Mouse (Mus musculus) thymus, adult 2 months (tissue): ENCODE results near the gene Npvf.

Experiments used
- CTCF ChIP-seq: fragments of 200-500 bp; IDR thresholded peaks from 2 replicates; pipeline ENCODE4 v1.5.1; 2012; ENCODE audit warnings: mild to moderate bottlenecking, control low read depth, low read length, moderate library complexity, borderline replicate concordance; ENCODE audit not compliant: control insufficient read depth, poor library complexity, insufficient read depth; ENCODE audit errors: extremely low read depth
- POLR2A ChIP-seq: fragments of 200-500 bp; IDR thresholded peaks from 2 replicates; pipeline ENCODE4 v1.6.1; 2012; ENCODE audit warnings: mild to moderate bottlenecking, low read length, control low read depth, moderate library complexity; ENCODE audit not compliant: control insufficient read depth, poor library complexity, insufficient read depth; ENCODE audit errors: extremely low read depth

DNA sequence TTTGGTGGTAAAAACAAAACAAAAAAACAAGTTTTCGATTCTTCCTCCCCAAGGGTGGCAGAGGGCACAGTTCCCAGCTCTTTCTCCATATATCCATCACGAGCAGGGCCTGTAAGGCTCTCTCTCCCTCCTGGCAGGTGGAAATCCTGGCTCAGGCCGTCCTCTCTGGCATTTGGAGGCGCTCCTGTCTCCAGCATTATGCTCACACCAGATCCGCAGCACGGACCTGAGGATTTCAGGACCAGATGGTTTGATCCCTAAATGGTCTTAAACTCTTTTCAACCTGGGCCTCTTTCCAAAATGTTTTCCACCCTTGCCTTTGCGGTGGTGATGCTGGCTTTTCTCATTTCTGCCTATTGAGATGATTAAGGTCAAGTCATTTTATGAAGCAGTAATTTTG lies 7.5 kb upstream of the Npvf start:
- TF ChIP-seq CTCF (no peak), POLR2A (no peak)
